Mouse (Mus musculus) cerebellum, postnatal 14 days (tissue): ENCODE data around the gene 2510009E07Rik.

Experiments
- DNase-seq, 2 experiments: peaks; one replicate each; pipeline ENCODE4 v3.0.0; 2021; ENCODE audit warnings: mixed read lengths in 2 of 2

The 2510009E07Rik gene

DNA sequence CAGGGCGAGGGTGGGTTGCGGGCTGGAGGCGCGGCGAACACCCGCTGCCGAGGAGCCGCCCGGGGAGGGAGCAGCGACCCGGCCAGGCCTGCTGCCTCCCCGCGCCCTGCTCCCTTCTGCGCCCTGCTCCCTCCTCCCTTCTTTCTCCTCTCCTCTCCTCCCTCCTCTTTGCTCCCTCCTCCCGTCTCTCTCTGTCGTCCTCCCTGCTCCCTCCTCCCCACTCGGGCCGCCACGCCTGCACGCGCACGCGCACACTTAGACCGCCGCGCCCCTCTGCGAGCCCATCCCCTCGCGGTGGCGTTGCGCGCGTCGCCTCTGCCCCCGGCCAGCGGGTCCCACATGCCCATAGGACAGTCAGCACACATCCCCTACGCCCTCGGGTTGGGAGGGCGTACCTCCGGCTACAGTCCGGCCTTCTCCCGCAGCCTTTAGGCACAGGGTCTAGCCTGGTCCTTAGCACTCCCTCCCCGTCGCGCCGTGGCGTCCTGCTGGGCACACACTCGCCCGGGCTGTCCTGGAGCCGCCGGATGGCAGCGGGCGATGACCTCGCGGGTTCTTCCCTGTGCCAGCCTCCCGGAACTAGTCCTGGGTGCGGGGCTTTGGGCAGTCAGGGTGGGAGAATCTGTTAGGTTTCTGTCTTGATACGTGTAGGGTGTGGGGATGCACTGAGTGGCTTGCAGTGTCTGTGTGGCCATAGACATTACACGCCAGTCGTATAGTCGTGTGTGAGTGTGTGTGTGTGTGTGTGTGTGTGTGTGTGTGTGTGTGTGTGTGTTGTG, at the start of gene 2510009E07Rik:
TSS of gene 2510009E07Rik (minus strand) at position 203 of the 779 bp plus-strand sequence.
- DNase-seq, result peak; percentile 96 to 97

- no peak for DNase-seq
Measured at GRCm38 (mm10) chr16:21743401-21743800, 48.9 kb upstream of the 2510009E07Rik start.

GRCm38 (mm10) chr16:21742898-21743297, 48.4 kb upstream of the 2510009E07Rik start:
- peak in 1 of 2 experiments; percentile 5 for DNase-seq

- DNase-seq, result no peak
Measured at GRCm38 (mm10) chr16:21742191-21742870, 47.9 kb upstream of the 2510009E07Rik start.

DNA sequence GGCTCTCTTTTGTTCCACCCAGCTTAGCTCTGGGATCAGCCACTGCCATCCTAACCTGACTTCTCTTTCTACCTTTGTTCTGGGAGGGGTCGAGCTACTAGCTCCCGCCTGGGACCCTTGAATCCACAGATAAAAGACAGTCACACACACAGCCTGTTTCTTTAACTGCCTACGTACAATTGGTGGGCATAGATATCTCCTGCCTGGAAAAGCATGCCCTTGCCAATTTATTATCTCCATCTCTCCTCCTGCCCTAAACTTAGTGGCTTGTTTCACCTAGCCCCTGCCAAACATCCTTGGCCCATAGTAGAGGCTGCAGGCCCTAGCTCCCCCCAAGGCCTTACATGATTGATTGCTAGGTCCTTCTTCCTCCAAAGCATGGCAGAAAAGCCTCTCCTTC, 47.1 kb upstream of the 2510009E07Rik start:
- no peak for DNase-seq

DNA sequence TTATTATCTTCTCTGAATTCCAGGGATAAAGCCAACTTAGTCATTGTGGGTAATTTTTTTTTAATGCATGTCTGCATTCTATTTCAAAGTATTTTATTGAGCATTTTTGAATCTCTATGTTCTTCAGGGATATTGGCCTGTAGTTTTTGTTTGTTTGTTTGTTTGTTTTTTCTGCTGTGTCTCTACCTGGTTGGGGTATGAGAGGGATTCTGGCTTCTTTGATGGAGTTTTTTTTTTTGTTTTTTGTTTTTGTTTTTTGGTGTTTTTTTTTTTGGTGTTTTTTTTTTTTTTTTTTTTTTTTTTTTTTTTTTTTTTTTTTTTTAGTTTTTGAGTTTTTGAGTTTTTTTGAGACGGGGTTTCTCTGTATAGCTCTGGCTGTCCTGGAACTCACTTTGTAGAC, 41.2 kb upstream of the 2510009E07Rik start:
- DNase-seq, result no peak

DNA sequence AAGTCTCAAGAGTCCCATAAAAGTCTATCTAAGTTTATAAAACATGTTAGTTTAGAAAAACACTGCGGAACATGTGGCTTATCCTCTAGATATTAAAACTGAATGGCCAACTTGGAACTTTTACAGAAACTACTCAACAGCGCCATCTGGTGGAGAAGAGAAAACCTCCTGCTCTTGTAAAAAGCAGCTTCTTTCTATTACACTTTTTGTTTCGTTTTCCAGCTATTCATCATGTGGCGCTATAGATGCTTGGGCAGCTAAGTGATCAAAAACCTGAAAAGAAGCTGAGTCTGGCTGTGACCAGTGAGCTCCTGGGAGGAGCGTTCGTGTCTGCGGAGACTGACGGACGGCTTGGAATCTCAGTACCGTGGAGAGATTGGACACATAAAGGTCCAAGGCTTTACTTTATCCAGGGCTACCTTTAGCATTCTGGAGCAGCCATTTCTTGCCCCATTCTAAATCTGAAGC, 33.5 kb upstream of the 2510009E07Rik start:
- peak; percentile 87 to 88 for DNase-seq

GRCm38 (mm10) chr16:21727421-21727820, 33.0 kb upstream of the 2510009E07Rik start:
- peak in 1 of 2 experiments; percentile 20 for DNase-seq

DNA sequence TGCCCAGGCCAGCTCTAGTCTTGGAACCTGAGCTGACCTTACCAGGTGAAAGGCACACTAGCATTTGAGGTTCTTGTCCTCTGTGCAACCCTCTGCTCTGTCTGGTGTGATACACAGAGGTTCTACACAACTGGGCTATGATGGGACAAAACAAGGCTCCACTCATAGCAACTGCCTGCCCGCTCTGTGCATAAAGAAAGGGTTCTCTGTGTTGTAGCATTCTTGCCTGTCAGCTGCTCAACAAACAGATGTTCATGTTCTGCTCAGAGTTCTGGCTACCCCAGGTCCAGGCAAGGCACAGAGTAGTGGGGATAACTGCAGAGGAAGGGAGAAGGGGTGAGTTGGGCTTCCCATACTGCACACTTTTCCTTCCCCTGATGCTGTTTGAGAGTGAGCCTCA, 29.8 kb upstream of the 2510009E07Rik start:
- DNase-seq, result no peak

- no peak for DNase-seq
Measured at GRCm38 (mm10) chr16:21719770-21720169, 25.3 kb upstream of the 2510009E07Rik start.

DNA sequence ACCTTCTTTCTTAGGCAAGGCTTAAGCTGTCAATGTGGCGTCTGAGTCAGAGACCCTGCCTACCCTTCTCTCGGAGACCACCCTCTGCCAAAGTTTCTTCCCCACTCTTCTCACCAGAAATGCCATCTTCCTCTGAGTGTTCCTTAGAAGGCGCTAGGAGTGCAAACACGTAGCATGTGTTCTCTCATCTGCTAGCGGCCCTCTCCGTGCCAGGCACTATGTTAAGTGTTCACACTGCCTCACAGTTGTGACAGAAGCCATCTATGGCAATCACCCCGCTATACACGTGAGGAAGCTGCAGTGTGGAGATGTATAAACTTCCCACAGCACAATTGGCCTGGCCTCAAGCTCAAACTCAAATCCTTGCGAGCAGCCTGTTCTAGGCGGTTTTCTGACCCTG, 20.1 kb upstream of the 2510009E07Rik start:
- DNase-seq, result no peak

GRCm38 (mm10) chr16:21710321-21710720, 15.9 kb upstream of the 2510009E07Rik start:
- no peak for DNase-seq

DNA sequence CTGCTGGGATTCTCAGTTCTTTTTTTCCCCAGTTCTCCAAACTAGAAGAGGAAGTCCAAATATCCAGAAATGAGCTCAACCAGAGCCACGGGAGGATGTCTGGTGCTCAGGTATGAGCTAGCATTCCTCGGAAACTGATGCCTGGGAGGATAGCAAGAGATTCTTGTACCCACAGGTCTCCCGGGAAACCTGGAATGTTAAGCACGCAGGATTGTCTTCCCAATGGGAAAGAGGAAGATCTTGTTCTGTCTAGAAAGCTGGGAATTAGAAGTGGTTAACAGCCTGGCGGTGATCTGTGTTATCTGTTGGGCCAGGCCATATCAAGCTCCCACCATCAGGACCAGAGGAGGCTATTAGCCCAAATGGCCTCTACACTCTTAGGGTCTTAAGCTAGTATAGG, 10.2 kb upstream of the 2510009E07Rik start:
- no peak for DNase-seq

GRCm38 (mm10) chr16:21702314-21702690, 7.8 kb upstream of the 2510009E07Rik start:
- DNase-seq, result no peak

- no peak for DNase-seq
Measured at GRCm38 (mm10) chr16:21701611-21702313, 7.3 kb upstream of the 2510009E07Rik start.

DNA sequence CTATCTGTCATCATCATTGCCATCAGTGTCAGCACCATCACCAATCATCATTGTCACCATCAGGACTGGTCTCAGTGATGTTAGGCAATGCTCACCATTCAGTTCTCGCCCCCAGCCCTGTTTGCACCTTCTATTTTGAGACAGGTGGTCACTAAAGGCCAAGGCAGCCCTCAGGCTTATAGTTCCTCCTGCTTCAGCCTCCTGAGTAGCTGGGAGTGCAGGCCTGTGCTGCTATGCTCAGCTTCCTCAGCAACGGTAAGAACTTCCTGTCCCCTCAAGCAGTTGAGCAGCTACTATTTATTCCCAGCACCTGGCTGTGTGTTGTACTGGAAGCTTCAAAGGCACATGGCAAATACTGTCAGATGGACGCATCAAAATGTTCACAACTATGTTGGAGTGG, 3.7 kb upstream of the 2510009E07Rik start:
- DNase-seq, result no peak

- no peak for DNase-seq
Measured at GRCm38 (mm10) chr16:21696946-21697345, 2.5 kb upstream of the 2510009E07Rik start.

DNA sequence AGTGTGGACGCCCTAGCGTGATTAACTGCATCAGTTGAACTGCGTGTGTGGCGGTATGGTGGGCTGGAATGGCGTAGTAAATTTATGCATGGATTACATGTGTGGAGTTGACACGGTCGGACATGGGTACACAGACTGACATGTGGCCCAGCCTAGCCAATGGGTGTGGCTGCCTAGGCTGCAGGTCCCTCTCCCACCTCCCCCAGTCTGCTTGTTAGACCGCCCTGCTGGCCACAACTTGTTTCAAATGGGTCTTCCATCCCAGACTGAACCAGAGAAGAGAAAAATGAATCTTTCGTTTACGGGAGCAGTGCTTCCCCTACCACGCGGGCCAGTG, 745 bp upstream of the 2510009E07Rik start:
- DNase-seq, result peak; percentile 68 to 75

GRCm38 (mm10) chr16:21693981-21694462, 443 bp downstream of the 2510009E07Rik start:
- peak; percentile 76 to 87 for DNase-seq

DNA sequence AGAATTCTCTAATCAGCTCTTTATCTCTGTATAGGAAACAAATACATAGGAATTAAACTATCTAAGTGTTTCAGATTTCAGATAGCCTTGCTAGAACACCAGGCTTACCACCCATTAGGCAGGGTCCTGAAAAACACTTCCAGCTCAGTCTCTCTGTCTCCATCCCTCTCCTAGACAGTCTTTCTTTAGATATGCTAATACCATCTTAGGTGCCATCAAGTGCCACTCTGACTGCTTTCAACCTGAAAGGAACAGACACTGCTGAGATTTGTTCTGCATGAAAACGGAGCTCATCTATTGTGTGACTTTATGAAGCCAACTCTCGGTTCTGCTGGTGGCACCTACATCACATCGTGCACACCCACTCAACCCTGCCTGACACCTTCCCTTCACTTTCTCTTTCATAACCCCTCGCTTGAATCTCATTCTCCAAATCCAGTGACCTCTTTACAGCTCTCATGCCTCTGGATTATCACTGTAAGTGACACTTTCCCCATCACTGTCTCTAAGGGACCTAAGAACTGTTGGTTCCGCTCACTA, 4.2 kb downstream of the 2510009E07Rik start:
- no peak for DNase-seq

GRCm38 (mm10) chr16:21689141-21689540, 5.3 kb downstream of the 2510009E07Rik start:
- no peak for DNase-seq

DNA sequence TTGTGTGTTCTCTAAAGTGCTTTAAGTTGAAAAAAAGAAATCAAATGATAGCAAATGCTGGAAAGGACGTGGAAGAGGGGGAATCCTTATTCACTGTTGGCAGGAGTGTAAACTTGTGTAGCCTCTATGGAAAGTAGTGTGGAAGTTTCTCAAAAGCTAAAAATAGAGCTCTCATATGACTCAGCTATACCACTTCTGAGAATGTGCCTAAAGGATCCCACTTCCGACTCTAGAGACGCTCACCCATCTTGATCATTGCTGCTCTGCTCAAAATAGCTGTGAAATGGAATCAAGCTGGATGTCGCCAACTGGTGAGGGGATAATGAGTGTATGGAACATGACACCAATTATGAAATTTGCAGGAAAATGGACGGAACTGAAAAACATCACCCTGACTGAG, 7.1 kb downstream of the 2510009E07Rik start:
- DNase-seq, result no peak

DNA sequence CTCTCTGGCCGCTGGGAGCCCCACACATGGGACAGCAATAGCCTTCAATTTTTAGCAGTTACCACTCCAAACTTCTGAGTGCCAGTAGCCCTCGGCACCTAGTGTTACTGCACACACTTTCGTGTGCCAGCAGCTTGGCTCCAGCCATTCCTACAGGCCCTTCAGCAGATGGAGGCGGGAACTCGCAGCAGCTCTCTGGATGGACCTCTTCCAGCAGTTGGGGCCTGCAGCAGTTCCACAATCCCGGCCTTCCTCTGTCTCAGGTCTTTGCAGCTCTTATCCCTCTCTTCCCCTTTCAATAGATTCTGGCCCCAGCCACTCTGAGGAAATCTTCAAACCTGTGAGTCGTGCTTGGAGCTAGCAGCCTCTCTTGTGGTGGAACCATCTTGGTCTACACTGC, 17.7 kb downstream of the 2510009E07Rik start:
- DNase-seq, result peak; percentile 39 to 42
